Mouse (Mus musculus): Measurements from ENCODE around the gene Ctnnd1. TPM values are rescaled to one million over a fixed set of nuclear protein-coding genes. Genes with fewer than 3 reads are reported as not detected.

The Ctnnd1 gene
- polyA plus RNA-seq, 1 experiment, result 42.1 TPM

- TF ChIP-seq POLR2A (IDR thresholded peaks at IDR 0.05; ENCODE audit: extremely low read depth, insufficient read depth, low read length), result no peak
- no peak for TF ChIP-seq CTCF (IDR thresholded peaks at IDR 0.05; ENCODE audit: extremely low read depth, insufficient read depth, low read length)
- Histone ChIP-seq H3K27ac (ENCODE audit: insufficient read depth, low read length) (no peak overlapping the region), H3K4me3 (ENCODE audit: insufficient read depth, low read length) (no peak overlapping the region), H3K4me1 (ENCODE audit: control insufficient read depth, insufficient read depth, low read length) (peaks cover 6% of the 10 kb centered on the region; the same call in 1 of the 2 replicates)
Measured at GRCm38 (mm10) chr2:84619646-84620340, 30.8 kb downstream of the Ctnnd1 start.

- Histone ChIP-seq H3K27ac (ENCODE audit: insufficient read depth, low read length) (0 out of 2 replicates have a peak overlapping the region, but pooled peaks have one; percentile 16), H3K4me3 (ENCODE audit: insufficient read depth, low read length) (no peak overlapping the region), H3K4me1 (ENCODE audit: control insufficient read depth, insufficient read depth, low read length) (peaks cover 6% of the 10 kb centered on the region; the same call in 1 of the 2 replicates)
- TF ChIP-seq POLR2A (IDR thresholded peaks at IDR 0.05; ENCODE audit: extremely low read depth, insufficient read depth, low read length) (no peak), CTCF (IDR thresholded peaks at IDR 0.05; ENCODE audit: extremely low read depth, insufficient read depth, low read length) (no peak)
Measured at GRCm38 (mm10) chr2:84618914-84619313, 31.7 kb downstream of the Ctnnd1 start.

- H3K4me1 ChIP-seq (ENCODE audit: control insufficient read depth, insufficient read depth, low read length), result peaks cover 4% of the 10 kb centered on the region; the same call in 1 of the 2 replicates
- no peak overlapping the region for H3K27ac ChIP-seq (ENCODE audit: insufficient read depth, low read length)
- H3K4me3 ChIP-seq (ENCODE audit: insufficient read depth, low read length), result no peak overlapping the region
- no peak for TF ChIP-seq POLR2A (IDR thresholded peaks at IDR 0.05; ENCODE audit: extremely low read depth, insufficient read depth, low read length)
- peak; percentile 29; the same call in 1 of the 2 replicates for TF ChIP-seq CTCF (IDR thresholded peaks at IDR 0.05; ENCODE audit: extremely low read depth, insufficient read depth, low read length)
Measured at GRCm38 (mm10) chr2:84617637-84618515, 32.7 kb downstream of the Ctnnd1 start.

GRCm38 (mm10) chr2:84612764-84613163 is 37.8 kb downstream of the Ctnnd1 start:
- TF ChIP-seq POLR2A (IDR thresholded peaks at IDR 0.05; ENCODE audit: extremely low read depth, insufficient read depth, low read length) (no peak), CTCF (IDR thresholded peaks at IDR 0.05; ENCODE audit: extremely low read depth, insufficient read depth, low read length) (no peak)
- Histone ChIP-seq H3K27ac (ENCODE audit: insufficient read depth, low read length) (no peak overlapping the region), H3K4me1 (ENCODE audit: control insufficient read depth, insufficient read depth, low read length) (no peaks in the 10 kb centered on the region), H3K4me3 (ENCODE audit: insufficient read depth, low read length) (no peak overlapping the region)

GRCm38 (mm10) chr2:84607842-84608241 is 42.7 kb downstream of the Ctnnd1 start:
- no peak for TF ChIP-seq CTCF (IDR thresholded peaks at IDR 0.05; ENCODE audit: extremely low read depth, insufficient read depth, low read length)
- no peak for TF ChIP-seq POLR2A (IDR thresholded peaks at IDR 0.05; ENCODE audit: extremely low read depth, insufficient read depth, low read length)
- H3K4me1 ChIP-seq (ENCODE audit: control insufficient read depth, insufficient read depth, low read length), result no peaks in the 10 kb centered on the region
- H3K27ac ChIP-seq (ENCODE audit: insufficient read depth, low read length), result no peak overlapping the region
- no peak overlapping the region for H3K4me3 ChIP-seq (ENCODE audit: insufficient read depth, low read length)

GRCm38 (mm10) chr2:84600977-84601376 is 49.6 kb downstream of the Ctnnd1 start:
- Histone ChIP-seq H3K27ac (ENCODE audit: insufficient read depth, low read length) (no peak overlapping the region), H3K4me3 (ENCODE audit: insufficient read depth, low read length) (no peak overlapping the region), H3K4me1 (ENCODE audit: control insufficient read depth, insufficient read depth, low read length) (no peaks in the 10 kb centered on the region; the same call in 1 of the 2 replicates)
- TF ChIP-seq POLR2A (IDR thresholded peaks at IDR 0.05; ENCODE audit: extremely low read depth, insufficient read depth, low read length), result no peak
- no peak for TF ChIP-seq CTCF (IDR thresholded peaks at IDR 0.05; ENCODE audit: extremely low read depth, insufficient read depth, low read length)

GRCm38 (mm10) chr2:84599270-84599888 is 51.2 kb downstream of the Ctnnd1 start:
- no peaks in the 10 kb centered on the region; the same call in 1 of the 2 replicates for H3K4me1 ChIP-seq (ENCODE audit: control insufficient read depth, insufficient read depth, low read length)
- TF ChIP-seq CTCF (IDR thresholded peaks at IDR 0.05; ENCODE audit: extremely low read depth, insufficient read depth, low read length) (no peak), POLR2A (IDR thresholded peaks at IDR 0.05; ENCODE audit: extremely low read depth, insufficient read depth, low read length) (no peak)
- H3K27ac ChIP-seq (ENCODE audit: insufficient read depth, low read length), result no peak overlapping the region
- H3K4me3 ChIP-seq (ENCODE audit: insufficient read depth, low read length), result no peak overlapping the region

GRCm38 (mm10) chr2:84597123-84597522 is 53.4 kb downstream of the Ctnnd1 start:
- no peaks in the 10 kb centered on the region; the same call in 1 of the 2 replicates for H3K4me1 ChIP-seq (ENCODE audit: control insufficient read depth, insufficient read depth, low read length)
- TF ChIP-seq CTCF (IDR thresholded peaks at IDR 0.05; ENCODE audit: extremely low read depth, insufficient read depth, low read length) (no peak), POLR2A (IDR thresholded peaks at IDR 0.05; ENCODE audit: extremely low read depth, insufficient read depth, low read length) (no peak)
- no peak overlapping the region for H3K4me3 ChIP-seq (ENCODE audit: insufficient read depth, low read length)
- H3K27ac ChIP-seq (ENCODE audit: insufficient read depth, low read length), result no peak overlapping the region

- no peak overlapping the region for H3K27ac ChIP-seq (ENCODE audit: insufficient read depth, low read length)
- no peak overlapping the region for H3K4me3 ChIP-seq (ENCODE audit: insufficient read depth, low read length)
- TF ChIP-seq CTCF (IDR thresholded peaks at IDR 0.05; ENCODE audit: extremely low read depth, insufficient read depth, low read length) (no peak), POLR2A (IDR thresholded peaks at IDR 0.05; ENCODE audit: extremely low read depth, insufficient read depth, low read length) (no peak)
- H3K4me1 ChIP-seq (ENCODE audit: control insufficient read depth, insufficient read depth, low read length), result no peaks in the 10 kb centered on the region; the same call in 1 of the 2 replicates
Measured at GRCm38 (mm10) chr2:84592801-84593200, 57.8 kb downstream of the Ctnnd1 start.

Data from cortical plate, adult 2 months (tissue).